Mouse (Mus musculus): ENCODE data around the gene Gm49450. TPM values are rescaled to one million over a fixed set of nuclear protein-coding genes. Genes with fewer than 3 reads are reported as not detected.
"Not testable (repeated sequence)": the region's sequence is repeated elsewhere in the genome, so short reads cannot be mapped to it uniquely, and the experiment has no call there.

Gm49450 gene
- polyA plus RNA-seq, 1 experiment from 2014 or later = not detected

DNA sequence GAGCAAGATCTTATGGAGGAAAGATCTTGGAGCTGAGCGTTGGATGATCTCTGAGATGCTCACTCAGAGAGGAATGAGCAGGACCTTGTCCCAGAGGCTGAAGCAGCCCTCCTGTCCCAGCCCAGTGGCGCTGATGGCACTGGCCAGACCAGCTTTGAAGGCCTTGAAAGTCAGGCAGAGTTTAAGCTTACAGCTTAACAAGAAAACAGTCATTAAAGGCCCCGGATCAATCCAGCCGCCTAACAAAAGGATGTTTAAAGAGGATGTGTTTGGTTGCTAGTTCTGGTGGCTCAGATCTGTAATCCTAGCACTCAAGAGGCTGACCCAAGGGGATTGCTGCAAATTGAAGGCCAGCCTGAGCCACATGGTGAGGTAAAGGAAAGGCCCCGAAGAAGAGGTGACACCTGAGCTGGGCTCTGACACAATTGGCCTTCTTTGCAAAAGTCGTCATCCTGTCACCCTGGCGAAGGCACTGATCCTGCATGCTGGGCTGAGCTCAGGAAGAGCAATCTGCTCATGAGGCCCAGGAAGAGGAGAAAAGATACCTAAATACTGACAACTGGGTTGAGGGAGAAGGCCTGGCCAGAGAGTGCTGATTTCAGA lies 26.8 kb upstream of the Gm49450 start:
- H3K9me3 ChIP-seq = no peaks in the 10 kb centered on the region
- H3K27me3 ChIP-seq (replicated peaks; ENCODE audit: low read depth, poor library complexity, severe bottlenecking) = no peaks in the 10 kb centered on the region
- peaks cover 61% of the 10 kb centered on the region for H3K4me1 ChIP-seq
- H3K4me3 ChIP-seq = no peak overlapping the region
- peak; percentile 35 for DNase-seq (ENCODE audit: low spot score)
- H3K27ac ChIP-seq (replicated peaks) = peak overlapping the region; percentile 45
- no peaks in the 10 kb centered on the region for H3K36me3 ChIP-seq (replicated peaks)
- WGBS = 28% methylated on average over 7 of the region's 7 CpGs

DNA sequence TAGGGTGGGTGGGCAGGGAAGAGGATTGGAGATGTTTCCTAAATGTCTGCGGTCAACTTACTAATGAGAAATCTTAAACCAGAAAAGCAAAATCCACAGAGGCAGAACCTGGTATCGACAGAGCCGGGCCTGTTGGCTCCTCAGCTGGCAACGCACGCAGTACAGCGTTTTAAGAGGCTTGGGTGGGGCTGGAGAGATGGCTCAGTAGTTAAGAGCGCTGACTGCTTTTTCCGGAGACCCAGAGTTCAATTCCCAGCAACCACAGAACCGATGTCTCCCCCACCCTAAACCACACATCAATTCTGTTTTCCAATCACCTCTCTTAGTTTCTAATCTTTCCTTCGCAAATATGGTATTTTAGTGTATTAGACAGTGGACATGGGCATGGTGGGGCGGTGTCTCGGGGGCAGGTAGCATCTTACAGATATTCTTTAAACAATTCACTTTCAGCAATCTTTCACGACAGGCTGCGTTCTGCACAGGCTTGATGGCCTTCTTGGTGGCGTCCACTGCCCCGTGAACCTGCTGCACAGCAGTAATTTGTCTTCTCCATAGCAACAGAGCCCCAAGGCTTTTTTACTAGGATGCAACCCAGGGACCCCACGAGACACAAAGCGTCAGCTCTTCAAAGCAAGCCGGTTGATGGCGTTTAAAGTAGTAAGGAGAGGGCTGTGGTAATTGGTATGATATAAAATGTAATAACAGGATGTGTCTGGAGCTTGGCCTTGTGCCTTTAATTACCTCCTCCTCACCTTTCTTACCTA lies 25.2 kb upstream of the Gm49450 start:
- Histone ChIP-seq H3K27me3 (replicated peaks; ENCODE audit: low read depth, poor library complexity, severe bottlenecking) (no peaks in the 10 kb centered on the region), H3K4me1 (peaks cover 50% of the 10 kb centered on the region), H3K9me3 (no peaks in the 10 kb centered on the region), H3K27ac (replicated peaks) (peak overlapping the region; percentile 69), H3K36me3 (replicated peaks) (no peaks in the 10 kb centered on the region), H3K4me3 (peak overlapping the region; percentile 11; the same call in 1 of the 2 replicates)
- DNase-seq (ENCODE audit: low spot score) = no peak
- 62% methylated on average over 20 of the region's 20 CpGs for WGBS

DNA sequence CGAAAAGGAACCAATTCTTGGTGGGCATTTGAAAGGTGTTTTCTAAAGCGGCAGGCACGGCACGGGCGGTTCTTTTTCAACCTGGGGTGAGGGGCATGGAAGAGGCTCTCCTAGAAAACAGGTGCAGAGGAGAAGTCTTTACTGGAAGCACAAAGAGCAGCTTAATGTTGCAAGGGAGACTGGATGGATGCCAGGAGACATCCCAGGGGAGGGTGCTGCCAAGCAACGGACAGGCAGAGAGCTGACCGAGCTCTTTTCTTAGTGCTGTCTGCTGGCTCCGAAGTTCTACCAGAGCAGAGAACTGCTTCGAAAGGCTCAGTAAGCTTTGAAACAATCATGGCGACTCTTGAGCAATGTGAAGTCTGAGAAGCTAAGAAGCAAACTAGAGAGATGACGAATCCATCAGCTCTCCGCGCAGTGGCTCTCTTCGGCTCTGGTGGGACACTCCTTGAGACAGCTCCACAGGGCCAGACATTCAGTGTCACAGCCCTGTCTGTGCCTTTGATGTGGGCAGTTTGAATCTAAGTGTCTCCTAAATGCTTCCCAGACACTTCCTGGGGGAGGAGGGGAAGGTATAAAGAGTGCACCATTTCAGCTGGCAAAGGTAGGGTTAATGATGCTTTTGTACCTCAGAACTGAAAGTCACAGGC lies 24.5 kb upstream of the Gm49450 start:
- WGBS = 72% methylated on average over 14 of the region's 14 CpGs
- no peaks in the 10 kb centered on the region for H3K36me3 ChIP-seq (replicated peaks)
- H3K4me1 ChIP-seq = peaks cover 47% of the 10 kb centered on the region
- peak overlapping the region; percentile 25; the same call in 1 of the 2 replicates for H3K4me3 ChIP-seq
- peak overlapping the region; percentile 69 for H3K27ac ChIP-seq (replicated peaks)
- H3K27me3 ChIP-seq (replicated peaks; ENCODE audit: low read depth, poor library complexity, severe bottlenecking) = no peaks in the 10 kb centered on the region
- DNase-seq (ENCODE audit: low spot score) = peak; percentile 36
- H3K9me3 ChIP-seq = no peaks in the 10 kb centered on the region

DNA sequence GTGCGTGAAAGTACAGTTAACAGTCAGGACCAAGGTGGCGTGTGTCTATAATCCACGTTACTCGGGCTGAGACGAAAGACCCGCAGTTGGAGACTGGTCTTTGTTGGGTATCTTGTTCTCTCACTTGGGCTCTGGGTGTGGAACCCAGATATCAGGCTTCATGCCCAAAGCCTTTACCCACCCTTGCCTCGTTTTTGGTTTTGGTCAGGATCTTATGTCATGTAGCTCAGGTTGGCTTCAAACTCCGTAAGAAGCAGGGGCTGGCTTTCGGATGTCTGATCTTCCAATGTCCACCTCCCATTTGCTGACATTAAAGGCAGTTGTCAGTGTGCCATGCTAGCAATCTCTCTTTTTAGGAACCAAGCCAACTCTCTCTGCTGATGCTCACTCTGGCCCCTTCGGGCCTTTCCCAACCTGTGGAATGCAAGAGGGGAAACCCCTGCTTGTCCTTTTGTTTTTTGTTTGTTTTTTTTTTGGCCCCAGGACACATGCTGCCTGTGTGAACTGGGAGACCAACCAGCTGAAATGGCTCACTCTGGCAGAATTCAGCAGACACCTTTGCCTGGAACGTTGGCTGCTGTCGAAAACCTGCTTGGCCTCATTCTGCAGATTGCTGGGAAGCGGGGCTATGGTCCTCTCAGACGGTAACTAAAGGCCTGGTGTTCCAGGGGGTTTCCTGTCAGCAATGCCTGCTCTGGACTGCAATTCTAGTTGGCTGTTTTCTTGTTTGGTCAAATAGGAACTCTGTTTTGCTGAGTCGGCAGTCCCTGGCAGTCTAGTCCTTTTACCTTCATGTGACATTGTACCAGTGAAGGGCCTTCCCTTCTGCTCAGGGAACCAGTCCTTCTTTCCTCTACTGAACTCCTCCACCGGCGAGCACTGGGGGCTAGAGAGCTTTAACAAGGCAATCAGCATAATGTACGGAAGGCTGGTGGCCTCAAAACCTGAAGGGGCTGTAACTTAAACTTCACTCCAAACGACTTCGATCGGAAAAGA lies 23.7 kb upstream of the Gm49450 start:
- no peaks in the 10 kb centered on the region for H3K9me3 ChIP-seq
- WGBS = 73% methylated on average over 21 of the region's 21 CpGs
- H3K27ac ChIP-seq (replicated peaks) = peak overlapping the region; percentile 69
- no peak for DNase-seq (ENCODE audit: low spot score)
- no peaks in the 10 kb centered on the region for H3K27me3 ChIP-seq (replicated peaks; ENCODE audit: low read depth, poor library complexity, severe bottlenecking)
- H3K36me3 ChIP-seq (replicated peaks) = no peaks in the 10 kb centered on the region
- H3K4me3 ChIP-seq = no peak overlapping the region
- peaks cover 41% of the 10 kb centered on the region for H3K4me1 ChIP-seq

DNA sequence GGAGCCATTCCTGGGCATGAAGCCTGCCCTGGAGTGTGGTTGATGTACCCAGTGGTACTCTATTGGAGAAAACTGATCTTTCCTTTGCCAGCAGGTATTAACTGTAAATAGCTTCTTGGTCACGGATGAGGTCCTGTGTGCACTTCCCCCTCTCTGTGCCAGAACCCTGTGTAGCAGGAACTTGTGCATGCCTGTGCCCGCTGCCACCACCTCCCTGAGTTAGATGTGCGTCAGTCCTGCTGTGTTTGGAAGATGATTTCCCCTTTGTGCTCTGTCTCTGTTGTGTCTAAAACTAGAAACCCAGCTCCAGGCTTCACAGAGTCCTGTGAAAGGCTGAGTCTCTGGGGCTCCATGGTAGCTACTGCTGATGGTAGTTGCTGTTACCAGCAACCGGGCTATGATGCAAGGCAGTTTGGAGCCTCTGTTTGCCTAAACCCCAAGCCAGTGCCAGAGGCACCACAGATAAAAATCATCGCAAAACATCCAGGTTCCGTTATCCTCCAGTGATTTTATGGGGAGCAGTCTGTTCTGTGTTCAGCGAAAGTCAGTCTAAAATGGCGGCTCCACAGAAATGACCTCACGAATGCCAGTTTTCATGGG lies 19.8 kb upstream of the Gm49450 start:
- Histone ChIP-seq H3K4me3 (no peak overlapping the region), H3K9me3 (no peaks in the 10 kb centered on the region), H3K27me3 (replicated peaks; ENCODE audit: low read depth, poor library complexity, severe bottlenecking) (no peaks in the 10 kb centered on the region), H3K36me3 (replicated peaks) (no peaks in the 10 kb centered on the region), H3K27ac (replicated peaks) (peak overlapping the region; percentile 70), H3K4me1 (peaks cover 57% of the 10 kb centered on the region)
- 87% methylated on average over 9 of the region's 9 CpGs for WGBS
- DNase-seq (ENCODE audit: low spot score) = no peak

DNA sequence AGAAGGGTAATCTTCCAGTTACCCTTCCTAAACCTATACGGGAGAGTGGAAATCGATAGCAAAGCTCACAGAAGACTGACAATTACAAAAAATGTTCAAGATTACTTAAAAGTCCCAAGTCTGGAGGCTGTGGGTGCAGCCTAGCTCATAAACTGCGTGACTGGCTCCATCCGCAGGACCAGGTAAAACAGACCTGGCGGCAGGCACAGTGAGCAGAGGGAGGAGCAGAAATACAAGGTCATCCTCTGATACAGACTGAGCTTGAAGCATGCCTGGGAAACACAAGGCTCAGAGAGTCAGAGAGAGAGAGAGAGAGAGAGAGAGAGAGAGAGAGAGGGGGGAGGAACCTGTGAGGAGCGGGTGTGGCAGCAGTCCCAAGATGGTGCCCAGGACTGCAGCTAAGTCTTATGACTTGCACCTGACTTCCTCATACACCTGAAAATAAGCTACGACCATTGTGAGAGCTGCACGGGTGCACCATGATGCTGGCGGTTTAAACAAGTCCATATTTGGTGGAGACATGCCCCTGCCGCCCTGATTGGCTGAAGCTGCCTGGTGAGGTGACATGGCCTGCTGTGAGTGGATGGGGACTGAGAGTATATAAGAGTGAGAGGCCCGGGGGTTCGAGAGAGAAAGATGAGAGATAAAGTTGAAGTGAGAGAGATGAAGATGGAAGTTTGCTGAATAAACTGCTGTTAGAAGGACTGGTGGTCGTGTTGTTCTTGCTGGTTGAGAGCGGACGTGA lies 18.4 kb upstream of the Gm49450 start:
- Histone ChIP-seq H3K4me1 (peaks cover 46% of the 10 kb centered on the region), H3K27ac (replicated peaks) (peak overlapping the region; percentile 61), H3K4me3 (0 out of 2 replicates have a peak overlapping the region, but pooled peaks have one; percentile 1)
- not testable (repeated sequence) for DNase-seq (ENCODE audit: low spot score); H3K9me3 ChIP-seq; H3K36me3 ChIP-seq (replicated peaks); H3K27me3 ChIP-seq (replicated peaks; ENCODE audit: low read depth, poor library complexity, severe bottlenecking)
- 79% methylated on average over 15 of the region's 15 CpGs for WGBS

DNA sequence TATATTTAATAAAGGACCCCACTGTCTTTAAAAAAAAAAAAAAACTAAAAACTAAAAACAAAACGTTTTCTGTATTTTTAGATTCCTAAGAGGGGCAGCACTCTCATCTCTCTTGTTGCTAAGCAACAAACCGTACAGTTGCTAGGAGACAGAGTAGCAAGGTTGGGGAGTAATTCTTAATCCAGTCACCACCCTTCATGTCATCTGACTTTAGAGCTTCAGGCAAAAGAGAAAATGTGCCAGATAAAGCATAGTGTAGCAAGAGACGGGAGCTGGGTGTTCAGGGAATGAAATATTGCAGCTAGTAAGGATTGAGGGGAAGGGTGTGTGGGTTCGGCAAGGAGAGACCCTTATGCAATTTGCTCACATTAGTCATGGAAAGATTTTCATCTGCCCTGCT lies 17.8 kb upstream of the Gm49450 start:
- Histone ChIP-seq H3K27me3 (replicated peaks; ENCODE audit: low read depth, poor library complexity, severe bottlenecking) (no peaks in the 10 kb centered on the region), H3K27ac (replicated peaks) (peak overlapping the region; percentile 95), H3K36me3 (replicated peaks) (no peaks in the 10 kb centered on the region), H3K9me3 (no peaks in the 10 kb centered on the region), H3K4me3 (no peak overlapping the region), H3K4me1 (peaks cover 46% of the 10 kb centered on the region)
- 48% methylated on average over 4 of the region's 4 CpGs for WGBS
- no peak for DNase-seq (ENCODE audit: low spot score)

DNA sequence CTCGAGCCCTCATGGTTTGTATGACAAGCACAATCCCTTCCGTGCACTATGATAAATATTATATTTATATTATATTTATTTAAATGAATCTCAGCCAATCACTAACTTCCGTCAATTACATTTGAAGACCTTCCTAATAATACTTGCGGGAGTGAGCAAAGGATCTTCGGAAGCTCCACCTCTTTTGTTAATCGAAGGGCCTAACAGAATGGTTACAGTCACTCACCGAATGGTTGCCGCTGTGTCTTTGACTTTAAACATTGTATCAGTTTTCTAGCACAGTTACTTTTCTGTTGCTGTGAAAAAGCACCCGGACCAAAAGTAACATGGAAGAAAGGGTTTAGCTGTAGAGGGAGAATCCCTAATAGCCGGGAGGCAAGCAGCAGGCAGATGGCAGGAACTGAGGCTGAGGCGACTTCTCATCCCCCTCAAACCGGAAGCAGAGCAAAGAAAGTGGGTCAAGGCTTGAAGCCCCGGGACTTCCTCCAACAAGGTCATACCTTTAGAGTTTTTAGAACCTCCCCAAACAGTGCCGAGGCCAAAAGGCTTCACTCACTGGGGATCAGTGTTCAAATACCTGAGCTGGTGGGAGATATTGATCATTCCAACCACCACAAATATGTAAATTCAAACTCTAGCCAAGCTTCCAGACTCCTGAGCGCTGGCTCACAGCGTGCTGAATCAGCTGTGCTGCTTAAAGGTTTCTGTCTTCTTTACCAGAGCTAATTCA lies 16.2 kb upstream of the Gm49450 start:
- Histone ChIP-seq H3K36me3 (replicated peaks) (no peaks in the 10 kb centered on the region), H3K4me3 (peak overlapping the region; percentile 41), H3K4me1 (peaks cover 46% of the 10 kb centered on the region), H3K9me3 (no peaks in the 10 kb centered on the region), H3K27ac (replicated peaks) (peak overlapping the region; percentile 95), H3K27me3 (replicated peaks; ENCODE audit: low read depth, poor library complexity, severe bottlenecking) (no peaks in the 10 kb centered on the region)
- peak; percentile 53 for DNase-seq (ENCODE audit: low spot score)
- 9% methylated on average over 16 of the region's 16 CpGs for WGBS

DNA sequence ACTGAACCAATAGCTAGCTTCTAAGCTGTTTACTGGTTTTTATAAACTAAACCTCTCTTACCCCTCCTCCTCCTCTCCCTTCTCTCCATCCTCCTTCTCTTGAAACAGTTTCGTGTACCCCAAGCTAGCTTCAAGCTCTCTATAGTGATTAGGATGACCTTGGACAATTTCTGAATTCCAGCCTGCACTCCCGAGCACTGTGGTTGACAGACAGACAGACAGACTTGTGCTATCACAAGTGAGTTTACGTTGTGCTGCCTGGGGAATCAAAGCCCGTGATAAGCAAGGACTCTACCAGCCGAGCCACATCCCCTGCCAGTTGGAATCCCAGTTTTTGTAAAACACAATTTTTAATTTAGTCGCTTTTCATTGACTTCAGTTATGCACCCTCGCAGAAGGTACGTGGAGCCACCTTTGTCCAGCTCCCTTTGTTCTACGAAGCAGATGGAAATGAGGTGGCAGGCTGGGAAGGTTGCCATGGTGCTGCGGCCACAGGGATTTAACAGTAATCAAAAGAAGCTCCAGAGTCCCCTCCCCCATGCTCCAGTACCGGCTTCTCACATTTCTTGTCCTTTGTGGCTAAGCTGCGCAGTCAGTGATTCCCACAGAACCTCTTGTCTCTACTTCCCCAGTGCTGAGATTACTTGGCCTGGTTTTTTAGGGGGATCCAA lies 15.5 kb upstream of the Gm49450 start:
- Histone ChIP-seq H3K4me3 (peak overlapping the region; percentile 41), H3K36me3 (replicated peaks) (no peaks in the 10 kb centered on the region), H3K4me1 (peaks cover 46% of the 10 kb centered on the region), H3K9me3 (no peaks in the 10 kb centered on the region), H3K27me3 (replicated peaks; ENCODE audit: low read depth, poor library complexity, severe bottlenecking) (no peaks in the 10 kb centered on the region), H3K27ac (replicated peaks) (peak overlapping the region; percentile 95)
- DNase-seq (ENCODE audit: low spot score) = peak; percentile 90
- WGBS = 6% methylated on average over 12 of the region's 12 CpGs

DNA sequence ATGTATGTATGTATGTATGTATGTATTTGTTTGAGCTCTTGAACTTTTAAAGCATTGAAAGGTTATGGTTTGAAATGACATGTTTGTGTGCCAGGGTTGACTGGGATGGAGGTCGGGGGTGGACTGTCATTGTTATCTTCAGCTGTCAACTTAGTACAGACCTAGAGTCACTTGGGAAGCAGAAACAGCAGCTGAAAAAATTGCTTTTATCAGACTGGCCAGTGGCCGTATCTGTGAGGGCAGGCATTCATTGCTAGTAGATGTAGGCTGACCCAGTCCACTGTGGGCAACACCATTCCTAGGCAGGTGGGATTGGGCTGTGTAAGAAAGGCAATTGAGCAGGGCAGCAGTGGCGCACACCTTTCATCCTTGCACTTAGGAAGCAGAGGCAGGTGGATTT lies 6.2 kb upstream of the Gm49450 start:
- Histone ChIP-seq H3K27ac (replicated peaks) (no peak overlapping the region), H3K4me3 (no peak overlapping the region), H3K27me3 (replicated peaks; ENCODE audit: low read depth, poor library complexity, severe bottlenecking) (no peaks in the 10 kb centered on the region), H3K36me3 (replicated peaks) (no peaks in the 10 kb centered on the region), H3K4me1 (peaks cover 9% of the 10 kb centered on the region), H3K9me3 (no peaks in the 10 kb centered on the region)
- DNase-seq (ENCODE audit: low spot score) = no peak
- 88% methylated on average over 3 of the region's 3 CpGs for WGBS
